Mouse (Mus musculus): Measurements from ENCODE around the gene Cnr2. TPM values are rescaled to one million over a fixed set of nuclear protein-coding genes. Genes with fewer than 3 reads are reported as not detected.

Cnr2 gene
- polyA plus RNA-seq, 1 experiment, result 44.8 TPM

GRCm38 (mm10) chr4:135942193-135942592, 47.0 kb downstream of the Cnr2 start:
- 50% methylated on average over 6 of the region's 6 CpGs for WGBS
- H3K4me1 ChIP-seq (ENCODE audit: control insufficient read depth, insufficient read depth, insufficient read length), result no peaks in the 10 kb centered on the region
- H3K36me3 ChIP-seq (ENCODE audit: control insufficient read depth, insufficient read depth, low read length), result peaks cover 18% of the 10 kb centered on the region
- H3K4me3 ChIP-seq (ENCODE audit: extremely low read depth, insufficient read depth, insufficient read length), result no peak overlapping the region
- no peak for DNase-seq (ENCODE audit: low read depth in 1 of 2, low spot score in 2 of 2)
- no peak overlapping the region for H3K27ac ChIP-seq (ENCODE audit: insufficient read depth, low read length)
- TF ChIP-seq CTCF (IDR thresholded peaks at IDR 0.05; ENCODE audit: extremely low read depth, insufficient read depth, insufficient read length, insufficient replicate concordance) (no peak), POLR2A (IDR thresholded peaks at IDR 0.05; ENCODE audit: low read depth, low read length) (no peak)
- H3K27me3 ChIP-seq (ENCODE audit: control insufficient read depth, insufficient read depth, low read length), result no peaks in the 10 kb centered on the region

GRCm38 (mm10) chr4:135943389-135943788, 48.2 kb downstream of the Cnr2 start:
- Histone ChIP-seq H3K4me1 (ENCODE audit: control insufficient read depth, insufficient read depth, insufficient read length) (no peaks in the 10 kb centered on the region), H3K27ac (ENCODE audit: insufficient read depth, low read length) (no peak overlapping the region), H3K27me3 (ENCODE audit: control insufficient read depth, insufficient read depth, low read length) (no peaks in the 10 kb centered on the region), H3K36me3 (ENCODE audit: control insufficient read depth, insufficient read depth, low read length) (peaks cover 11% of the 10 kb centered on the region), H3K4me3 (ENCODE audit: extremely low read depth, insufficient read depth, insufficient read length) (no peak overlapping the region)
- TF ChIP-seq POLR2A (IDR thresholded peaks at IDR 0.05; ENCODE audit: low read depth, low read length) (no peak), CTCF (IDR thresholded peaks at IDR 0.05; ENCODE audit: extremely low read depth, insufficient read depth, insufficient read length, insufficient replicate concordance) (no peak)
- no peak for DNase-seq (ENCODE audit: low read depth in 1 of 2, low spot score in 2 of 2)
- 69% methylated on average over 4 of the region's 4 CpGs for WGBS

GRCm38 (mm10) chr4:135945706-135946105, 50.5 kb downstream of the Cnr2 start:
- WGBS, result 72% methylated on average over 10 of the region's 10 CpGs
- TF ChIP-seq POLR2A (IDR thresholded peaks at IDR 0.05; ENCODE audit: low read depth, low read length) (no peak), CTCF (IDR thresholded peaks at IDR 0.05; ENCODE audit: extremely low read depth, insufficient read depth, insufficient read length, insufficient replicate concordance) (no peak)
- Histone ChIP-seq H3K27ac (ENCODE audit: insufficient read depth, low read length) (0 out of 2 replicates have a peak overlapping the region, but pooled peaks have one; percentile 9), H3K36me3 (ENCODE audit: control insufficient read depth, insufficient read depth, low read length) (peaks cover 2% of the 10 kb centered on the region; the same call in 1 of the 2 replicates), H3K4me1 (ENCODE audit: control insufficient read depth, insufficient read depth, insufficient read length) (no peaks in the 10 kb centered on the region; the same call in 1 of the 2 replicates), H3K4me3 (ENCODE audit: extremely low read depth, insufficient read depth, insufficient read length) (no peak overlapping the region; the same call in 1 of the 2 replicates), H3K27me3 (ENCODE audit: control insufficient read depth, insufficient read depth, low read length) (no peaks in the 10 kb centered on the region)
- DNase-seq (ENCODE audit: low read depth in 1 of 2, low spot score in 2 of 2), result no peak

- under 1% methylated on average over 23 of the region's 23 CpGs for WGBS
- Histone ChIP-seq H3K27me3 (ENCODE audit: control insufficient read depth, insufficient read depth, low read length) (no peaks in the 10 kb centered on the region), H3K4me3 (ENCODE audit: extremely low read depth, insufficient read depth, insufficient read length) (peak within 1 kb of the TSS; percentile 82), H3K36me3 (ENCODE audit: control insufficient read depth, insufficient read depth, low read length) (peaks cover 2% of the 10 kb centered on the region; the same call in 1 of the 2 replicates), H3K4me1 (ENCODE audit: control insufficient read depth, insufficient read depth, insufficient read length) (no peaks in the 10 kb centered on the region; the same call in 1 of the 2 replicates), H3K27ac (ENCODE audit: insufficient read depth, low read length) (peak within 1 kb of the TSS; percentile 24; the same call in 1 of the 2 replicates)
- TF ChIP-seq CTCF (IDR thresholded peaks at IDR 0.05; ENCODE audit: extremely low read depth, insufficient read depth, insufficient read length, insufficient replicate concordance) (no peak), POLR2A (IDR thresholded peaks at IDR 0.05; ENCODE audit: low read depth, low read length) (peak; percentile 81)
- peak; percentile 72 to 95 for DNase-seq (ENCODE audit: low read depth in 1 of 2, low spot score in 2 of 2)
These were observed 51.1 kb downstream of the Cnr2 start, which contains the start of gene Hmgcl for GRCm38 (mm10) chr4:135946278-135946658. Gene Hmgcl (plus strand): TSS chr4:135946448.

- TF ChIP-seq POLR2A (IDR thresholded peaks at IDR 0.05; ENCODE audit: low read depth, low read length) (no peak), CTCF (IDR thresholded peaks at IDR 0.05; ENCODE audit: extremely low read depth, insufficient read depth, insufficient read length, insufficient replicate concordance) (no peak)
- peak overlapping the region; percentile 82 for H3K4me3 ChIP-seq (ENCODE audit: extremely low read depth, insufficient read depth, insufficient read length)
- peaks cover 4% of the 10 kb centered on the region; the same call in 1 of the 2 replicates for H3K36me3 ChIP-seq (ENCODE audit: control insufficient read depth, insufficient read depth, low read length)
- no peaks in the 10 kb centered on the region; the same call in 1 of the 2 replicates for H3K4me1 ChIP-seq (ENCODE audit: control insufficient read depth, insufficient read depth, insufficient read length)
- no peak for DNase-seq (ENCODE audit: low read depth in 1 of 2, low spot score in 2 of 2)
- no peaks in the 10 kb centered on the region for H3K27me3 ChIP-seq (ENCODE audit: control insufficient read depth, insufficient read depth, low read length)
- peak overlapping the region; percentile 24; the same call in 1 of the 2 replicates for H3K27ac ChIP-seq (ENCODE audit: insufficient read depth, low read length)
- under 1% methylated on average over 28 of the region's 28 CpGs for WGBS
These were observed 51.6 kb downstream of the Cnr2 start for GRCm38 (mm10) chr4:135946659-135947301.

GRCm38 (mm10) chr4:135948142-135948541, 52.9 kb downstream of the Cnr2 start:
- TF ChIP-seq POLR2A (IDR thresholded peaks at IDR 0.05; ENCODE audit: low read depth, low read length) (no peak), CTCF (IDR thresholded peaks at IDR 0.05; ENCODE audit: extremely low read depth, insufficient read depth, insufficient read length, insufficient replicate concordance) (no peak)
- no peaks in the 10 kb centered on the region; the same call in 1 of the 2 replicates for H3K4me1 ChIP-seq (ENCODE audit: control insufficient read depth, insufficient read depth, insufficient read length)
- H3K4me3 ChIP-seq (ENCODE audit: extremely low read depth, insufficient read depth, insufficient read length), result no peak overlapping the region
- no peak overlapping the region for H3K27ac ChIP-seq (ENCODE audit: insufficient read depth, low read length)
- H3K36me3 ChIP-seq (ENCODE audit: control insufficient read depth, insufficient read depth, low read length), result peaks cover 8% of the 10 kb centered on the region
- WGBS, result 57% methylated on average over 8 of the region's 8 CpGs
- DNase-seq (ENCODE audit: low read depth in 1 of 2, low spot score in 2 of 2), result no peak
- H3K27me3 ChIP-seq (ENCODE audit: control insufficient read depth, insufficient read depth, low read length), result no peaks in the 10 kb centered on the region

- H3K27ac ChIP-seq (ENCODE audit: insufficient read depth, low read length), result no peak overlapping the region
- H3K36me3 ChIP-seq (ENCODE audit: control insufficient read depth, insufficient read depth, low read length), result peaks cover 15% of the 10 kb centered on the region
- H3K27me3 ChIP-seq (ENCODE audit: control insufficient read depth, insufficient read depth, low read length), result no peaks in the 10 kb centered on the region
- TF ChIP-seq POLR2A (IDR thresholded peaks at IDR 0.05; ENCODE audit: low read depth, low read length) (no peak), CTCF (IDR thresholded peaks at IDR 0.05; ENCODE audit: extremely low read depth, insufficient read depth, insufficient read length, insufficient replicate concordance) (no peak)
- DNase-seq (ENCODE audit: low read depth in 1 of 2, low spot score in 2 of 2), result no peak
- no peak overlapping the region for H3K4me3 ChIP-seq (ENCODE audit: extremely low read depth, insufficient read depth, insufficient read length)
- no peaks in the 10 kb centered on the region; the same call in 1 of the 2 replicates for H3K4me1 ChIP-seq (ENCODE audit: control insufficient read depth, insufficient read depth, insufficient read length)
- WGBS, result 94% methylated on average over 10 of the region's 10 CpGs
These were observed 54.3 kb downstream of the Cnr2 start for GRCm38 (mm10) chr4:135949475-135949874.
